Mouse (Mus musculus): ENCODE results near the gene Misp. TPM values are rescaled to one million over a fixed set of nuclear protein-coding genes. Genes with fewer than 3 reads are reported as not detected.

Misp gene
- polyA plus RNA-seq, 1 experiment from 2014 or later = 0.48 TPM

DNA sequence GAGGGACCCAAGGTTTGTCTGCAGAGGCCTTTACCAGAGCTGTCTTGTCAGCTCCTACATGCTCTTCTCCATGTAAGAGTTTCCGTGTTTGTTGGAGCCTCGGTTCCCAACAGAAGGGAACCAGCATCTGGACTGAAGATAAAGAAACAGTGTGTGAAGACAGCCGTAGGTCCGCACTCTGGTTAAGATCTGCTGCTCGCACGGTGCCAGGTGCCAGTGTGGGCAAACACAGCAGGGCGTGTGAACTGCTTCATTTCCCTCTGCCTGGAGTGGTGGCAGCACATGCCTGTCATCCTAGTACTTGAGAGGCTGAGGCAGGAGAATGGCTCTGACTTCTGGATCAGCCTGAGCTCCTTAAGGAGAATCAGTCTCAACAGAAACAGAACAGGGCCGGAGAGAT is 51.1 kb downstream of the Misp start:
- Histone ChIP-seq H3K27me3 (replicated peaks; ENCODE audit: control insufficient read depth, insufficient read depth, low read length) (no peaks in the 10 kb centered on the region), H3K4me2 (ENCODE audit: low read length) (peak overlapping the region; percentile 78), H3K4me1 (replicated peaks; ENCODE audit: control insufficient read depth, insufficient read depth, low read length) (peaks cover 44% of the 10 kb centered on the region), H3K4me3 (replicated peaks; ENCODE audit: low read length) (0 out of 2 replicates have a peak overlapping the region, but pooled peaks have one; percentile 4), H3K27ac (ENCODE audit: low read length) (no peak overlapping the region), H3K9ac (replicated peaks; ENCODE audit: low read depth, low read length) (no peak overlapping the region), H3K36me3 (ENCODE audit: control insufficient read depth, insufficient read depth) (peaks cover 4% of the 10 kb centered on the region; the same call in 1 of the 2 replicates), H3K9me3 (ENCODE audit: control insufficient read depth, low read length) (no peaks in the 10 kb centered on the region)
- no peak for ATAC-seq
- 62% methylated on average over 8 of the region's 8 CpGs for WGBS

DNA sequence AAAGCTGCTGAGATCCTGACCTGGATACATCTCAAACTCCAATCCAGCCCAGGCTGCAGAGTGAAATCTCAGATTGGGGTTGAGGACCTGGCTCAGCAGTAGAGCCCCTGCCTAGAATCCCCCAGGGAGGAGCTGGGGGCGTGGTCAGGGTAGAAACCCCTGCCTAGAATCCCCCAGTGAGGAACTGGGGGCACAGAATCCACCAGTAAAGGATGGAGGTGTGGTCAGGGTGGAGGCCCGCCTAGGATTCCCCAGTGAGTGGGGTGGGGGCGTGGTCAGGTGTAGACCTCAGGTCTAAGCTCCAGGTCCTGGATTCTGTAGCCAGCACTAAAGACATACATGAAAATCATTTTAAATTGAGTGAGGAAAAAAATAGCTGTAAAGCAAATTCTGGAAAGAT is 52.1 kb downstream of the Misp start:
- Histone ChIP-seq H3K27me3 (replicated peaks; ENCODE audit: control insufficient read depth, insufficient read depth, low read length) (no peaks in the 10 kb centered on the region), H3K36me3 (ENCODE audit: control insufficient read depth, insufficient read depth) (peaks cover 4% of the 10 kb centered on the region; the same call in 1 of the 2 replicates), H3K4me1 (replicated peaks; ENCODE audit: control insufficient read depth, insufficient read depth, low read length) (peaks cover 40% of the 10 kb centered on the region), H3K27ac (ENCODE audit: low read length) (peak overlapping the region; percentile 97), H3K9me3 (ENCODE audit: control insufficient read depth, low read length) (no peaks in the 10 kb centered on the region), H3K9ac (replicated peaks; ENCODE audit: low read depth, low read length) (peak overlapping the region; percentile 96), H3K4me2 (ENCODE audit: low read length) (peak overlapping the region; percentile 78), H3K4me3 (replicated peaks; ENCODE audit: low read length) (peak overlapping the region; percentile 85)
- WGBS = 54% methylated on average over 3 of the region's 3 CpGs
- no peak for ATAC-seq

DNA sequence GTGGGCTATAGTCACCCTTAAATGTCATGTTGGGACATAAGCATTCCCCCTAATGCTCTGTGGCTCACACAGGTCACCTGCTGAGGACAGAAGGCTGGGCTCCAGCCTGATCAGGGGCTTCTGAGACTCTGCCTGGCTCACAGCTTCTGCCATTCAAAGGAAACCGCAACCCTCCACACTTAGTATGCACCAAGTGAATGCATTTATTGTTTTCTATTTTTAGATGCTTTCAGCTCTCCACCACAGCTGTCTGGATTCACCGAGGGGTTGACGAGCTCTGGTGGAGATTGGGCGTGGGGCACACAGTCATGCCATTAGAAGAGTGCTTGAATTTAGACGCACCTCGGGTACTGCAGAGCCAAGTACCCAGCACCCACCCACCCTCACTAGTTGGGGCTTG is 52.5 kb downstream of the Misp start:
- peak; percentile 9 for ATAC-seq
- under 1% methylated on average over 6 of the region's 6 CpGs for WGBS
- peak overlapping the region; percentile 97 for H3K27ac ChIP-seq (ENCODE audit: low read length)
- H3K9ac ChIP-seq (replicated peaks; ENCODE audit: low read depth, low read length) = peak overlapping the region; percentile 96
- H3K4me1 ChIP-seq (replicated peaks; ENCODE audit: control insufficient read depth, insufficient read depth, low read length) = peaks cover 39% of the 10 kb centered on the region
- H3K36me3 ChIP-seq (ENCODE audit: control insufficient read depth, insufficient read depth) = peaks cover 4% of the 10 kb centered on the region; the same call in 1 of the 2 replicates
- peak overlapping the region; percentile 85 for H3K4me3 ChIP-seq (replicated peaks; ENCODE audit: low read length)
- H3K27me3 ChIP-seq (replicated peaks; ENCODE audit: control insufficient read depth, insufficient read depth, low read length) = no peaks in the 10 kb centered on the region
- peak overlapping the region; percentile 78 for H3K4me2 ChIP-seq (ENCODE audit: low read length)
- H3K9me3 ChIP-seq (ENCODE audit: control insufficient read depth, low read length) = no peaks in the 10 kb centered on the region

DNA sequence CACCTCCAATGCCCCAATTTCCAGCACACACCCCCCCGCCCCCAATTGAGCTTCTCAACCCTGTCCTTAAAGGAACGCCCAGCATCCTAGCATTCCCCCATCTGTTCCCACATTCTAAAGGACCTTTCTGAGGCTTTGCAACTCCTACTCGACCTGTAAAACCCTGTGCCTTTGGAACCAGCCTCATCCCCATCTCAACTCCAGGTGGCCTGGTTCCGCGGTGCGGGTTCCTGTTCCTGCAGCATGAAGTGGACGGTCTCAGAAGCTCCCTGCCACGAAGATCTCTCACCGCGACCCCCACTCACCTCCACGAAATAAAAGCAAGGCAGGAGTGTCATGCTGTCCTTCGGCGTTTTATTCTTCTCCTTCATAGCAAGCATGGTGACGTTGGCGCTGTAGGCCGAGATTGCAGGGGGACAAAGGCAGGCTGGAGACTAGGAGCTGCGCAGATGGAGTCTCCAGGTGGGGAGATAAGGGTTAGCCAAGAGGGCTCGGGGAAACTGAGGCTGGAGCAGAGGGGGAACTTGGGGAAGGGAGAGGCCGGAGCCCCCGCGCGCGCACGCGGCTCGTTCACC is 53.0 kb downstream of the Misp start:
- H3K4me2 ChIP-seq (ENCODE audit: low read length) = peak overlapping the region; percentile 78
- H3K4me3 ChIP-seq (replicated peaks; ENCODE audit: low read length) = peak overlapping the region; percentile 85
- H3K4me1 ChIP-seq (replicated peaks; ENCODE audit: control insufficient read depth, insufficient read depth, low read length) = peaks cover 36% of the 10 kb centered on the region
- H3K36me3 ChIP-seq (ENCODE audit: control insufficient read depth, insufficient read depth) = peaks cover 4% of the 10 kb centered on the region; the same call in 1 of the 2 replicates
- H3K9ac ChIP-seq (replicated peaks; ENCODE audit: low read depth, low read length) = peak overlapping the region; percentile 96
- no peaks in the 10 kb centered on the region for H3K9me3 ChIP-seq (ENCODE audit: control insufficient read depth, low read length)
- ATAC-seq = peak; percentile 39
- WGBS = under 1% methylated on average over 26 of the region's 26 CpGs
- peak overlapping the region; percentile 97 for H3K27ac ChIP-seq (ENCODE audit: low read length)
- no peaks in the 10 kb centered on the region for H3K27me3 ChIP-seq (replicated peaks; ENCODE audit: control insufficient read depth, insufficient read depth, low read length)

DNA sequence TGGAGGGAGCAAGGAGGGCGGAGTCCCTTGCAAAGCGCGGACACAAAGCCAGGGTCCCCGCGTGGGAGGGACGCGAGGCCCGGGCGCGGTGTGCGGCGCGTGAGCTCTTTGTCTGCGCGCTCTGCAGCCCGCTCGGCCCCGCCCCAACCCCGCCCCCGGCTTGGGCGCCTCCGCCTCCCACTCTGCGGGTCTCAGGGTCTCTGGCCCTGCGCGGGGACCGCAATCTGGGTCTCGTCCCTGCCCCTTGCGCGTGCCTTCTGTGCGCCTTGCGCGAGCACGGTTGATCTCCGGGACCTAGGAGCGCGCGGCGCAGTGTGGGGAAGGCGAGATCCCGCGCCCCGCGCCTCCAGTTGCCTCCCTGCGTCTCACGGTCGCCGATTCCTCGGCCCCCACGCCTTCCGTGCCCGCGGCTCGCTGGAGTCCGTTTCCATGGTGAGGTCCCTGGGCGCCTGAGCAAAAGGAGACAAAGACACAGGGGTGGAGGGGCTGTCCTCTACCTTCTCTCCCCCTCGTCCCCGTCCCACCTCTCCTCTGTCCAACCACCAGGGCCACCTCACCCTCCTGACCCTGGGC is 53.6 kb downstream of the Misp start, which contains the start of the genes Prtn3 and Plppr3:
Prtn3 (plus strand) TSS at position 187 of the 573 bp plus-strand sequence.
Plppr3 (minus strand) TSS at position 345 of the 573 bp plus-strand sequence.
- H3K9ac ChIP-seq (replicated peaks; ENCODE audit: low read depth, low read length) = peak within 1 kb of the TSS; percentile 96
- H3K9me3 ChIP-seq (ENCODE audit: control insufficient read depth, low read length) = no peaks in the 10 kb centered on the region
- peak within 1 kb of the TSS; percentile 78 for H3K4me2 ChIP-seq (ENCODE audit: low read length)
- H3K27me3 ChIP-seq (replicated peaks; ENCODE audit: control insufficient read depth, insufficient read depth, low read length) = no peaks in the 10 kb centered on the region
- peak within 1 kb of the TSS; percentile 97 for H3K27ac ChIP-seq (ENCODE audit: low read length)
- peak within 1 kb of the TSS; percentile 85 for H3K4me3 ChIP-seq (replicated peaks; ENCODE audit: low read length)
- 0% methylated on average over 43 of the region's 57 CpGs for WGBS
- ATAC-seq = peak; percentile 92
- peaks cover 30% of the 10 kb centered on the region for H3K4me1 ChIP-seq (replicated peaks; ENCODE audit: control insufficient read depth, insufficient read depth, low read length)
- H3K36me3 ChIP-seq (ENCODE audit: control insufficient read depth, insufficient read depth) = 0 out of 2 replicates have a peak, but pooled peaks cover 4% of the 10 kb centered on the region

DNA sequence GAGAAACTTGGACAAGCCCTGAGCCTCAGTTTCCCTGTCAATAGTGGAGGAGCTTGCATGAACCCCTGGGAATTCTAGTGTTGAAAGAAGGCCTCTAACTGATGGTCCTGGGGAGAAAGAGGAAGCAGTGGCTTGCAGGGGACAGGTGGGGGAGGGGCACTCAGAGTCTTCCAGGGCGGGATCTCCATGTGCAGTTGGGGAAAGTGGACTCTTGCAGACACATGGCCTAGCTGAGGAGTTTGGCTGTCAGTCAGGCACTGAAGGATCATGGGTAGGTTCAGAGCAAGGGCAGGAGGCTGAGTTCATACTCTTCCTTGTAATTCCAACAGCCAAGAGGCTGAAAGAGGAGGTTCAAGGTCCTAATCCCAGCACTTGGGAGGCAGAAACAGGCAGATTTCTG is 56.4 kb downstream of the Misp start:
- Histone ChIP-seq H3K9me3 (ENCODE audit: control insufficient read depth, low read length) (no peaks in the 10 kb centered on the region), H3K4me2 (ENCODE audit: low read length) (no peak overlapping the region), H3K27ac (ENCODE audit: low read length) (no peak overlapping the region), H3K36me3 (ENCODE audit: control insufficient read depth, insufficient read depth) (no peaks in the 10 kb centered on the region), H3K4me1 (replicated peaks; ENCODE audit: control insufficient read depth, insufficient read depth, low read length) (peaks cover 22% of the 10 kb centered on the region), H3K27me3 (replicated peaks; ENCODE audit: control insufficient read depth, insufficient read depth, low read length) (peaks cover 6% of the 10 kb centered on the region; the same call in 1 of the 2 replicates), H3K4me3 (replicated peaks; ENCODE audit: low read length) (no peak overlapping the region), H3K9ac (replicated peaks; ENCODE audit: low read depth, low read length) (no peak overlapping the region)
- ATAC-seq = no peak
- WGBS = 52% methylated on average over 1 of the region's 1 CpGs

DNA sequence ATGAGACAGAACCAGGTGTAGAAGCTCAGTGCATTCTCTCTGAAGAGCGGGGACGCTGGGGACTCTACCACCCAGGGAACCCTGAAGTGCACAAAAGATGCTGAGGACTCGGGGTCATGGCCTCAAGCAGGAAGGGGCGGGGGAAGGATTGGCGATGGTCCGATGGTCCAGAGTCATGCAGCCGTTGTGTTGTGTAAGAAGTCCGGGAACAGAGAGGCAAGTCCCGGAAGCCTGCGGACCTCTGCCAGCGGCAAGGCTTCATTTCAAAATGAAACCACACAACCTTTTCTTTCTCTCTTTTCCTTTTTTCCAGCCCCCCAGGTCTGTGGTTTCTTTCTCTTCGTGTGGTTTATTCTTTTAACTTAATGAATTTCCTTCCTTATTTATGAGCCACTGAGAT is 57.0 kb downstream of the Misp start:
- Histone ChIP-seq H3K4me2 (ENCODE audit: low read length) (no peak overlapping the region), H3K27me3 (replicated peaks; ENCODE audit: control insufficient read depth, insufficient read depth, low read length) (peaks cover 6% of the 10 kb centered on the region; the same call in 1 of the 2 replicates), H3K4me3 (replicated peaks; ENCODE audit: low read length) (no peak overlapping the region), H3K9me3 (ENCODE audit: control insufficient read depth, low read length) (no peaks in the 10 kb centered on the region), H3K4me1 (replicated peaks; ENCODE audit: control insufficient read depth, insufficient read depth, low read length) (peaks cover 17% of the 10 kb centered on the region), H3K9ac (replicated peaks; ENCODE audit: low read depth, low read length) (no peak overlapping the region), H3K36me3 (ENCODE audit: control insufficient read depth, insufficient read depth) (no peaks in the 10 kb centered on the region), H3K27ac (ENCODE audit: low read length) (no peak overlapping the region)
- WGBS = 52% methylated on average over 12 of the region's 12 CpGs
- ATAC-seq = no peak

DNA sequence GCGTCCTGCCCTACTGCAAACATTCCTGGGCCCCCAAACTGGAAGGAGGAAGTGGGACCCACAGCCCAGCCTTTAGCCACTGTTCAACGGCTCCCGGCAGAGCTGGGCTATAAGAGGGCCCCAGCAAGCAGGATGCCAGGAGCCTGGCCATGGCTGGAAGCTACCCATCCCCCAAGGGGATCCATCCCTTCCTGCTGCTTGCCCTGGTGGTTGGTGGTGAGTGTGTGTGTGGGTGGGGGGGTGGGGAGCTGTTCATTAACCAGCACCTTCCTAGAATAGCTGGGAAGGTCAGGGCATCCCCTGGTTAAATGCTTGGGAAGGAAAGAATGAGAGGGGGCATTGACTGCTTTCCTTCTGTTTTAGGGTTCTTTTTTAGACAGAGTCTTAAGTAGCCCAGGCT is 58.7 kb downstream of the Misp start:
- Histone ChIP-seq H3K9me3 (ENCODE audit: control insufficient read depth, low read length) (no peaks in the 10 kb centered on the region), H3K4me1 (replicated peaks; ENCODE audit: control insufficient read depth, insufficient read depth, low read length) (peaks cover 14% of the 10 kb centered on the region), H3K4me3 (replicated peaks; ENCODE audit: low read length) (no peak overlapping the region), H3K4me2 (ENCODE audit: low read length) (no peak overlapping the region), H3K36me3 (ENCODE audit: control insufficient read depth, insufficient read depth) (no peaks in the 10 kb centered on the region), H3K27ac (ENCODE audit: low read length) (no peak overlapping the region), H3K9ac (replicated peaks; ENCODE audit: low read depth, low read length) (no peak overlapping the region), H3K27me3 (replicated peaks; ENCODE audit: control insufficient read depth, insufficient read depth, low read length) (peaks cover 6% of the 10 kb centered on the region; the same call in 1 of the 2 replicates)
- WGBS = 56% methylated on average over 3 of the region's 3 CpGs
- ATAC-seq = no peak

All from forebrain, embryonic 16.5 days (tissue).